Mouse (Mus musculus): ENCODE data around the gene Ifnab. TPM values are rescaled to one million over a fixed set of nuclear protein-coding genes. Genes with fewer than 3 reads are reported as not detected.
A peak's percentile ranks its signal among the peaks of the same experiment; 100 is the strongest.

Ifnab gene
- total RNA-seq (2014; rRNA removed) (not detected in 2 replicates), polyA plus RNA-seq (2012; rRNA removed) (not detected in 2 replicates)

DNA sequence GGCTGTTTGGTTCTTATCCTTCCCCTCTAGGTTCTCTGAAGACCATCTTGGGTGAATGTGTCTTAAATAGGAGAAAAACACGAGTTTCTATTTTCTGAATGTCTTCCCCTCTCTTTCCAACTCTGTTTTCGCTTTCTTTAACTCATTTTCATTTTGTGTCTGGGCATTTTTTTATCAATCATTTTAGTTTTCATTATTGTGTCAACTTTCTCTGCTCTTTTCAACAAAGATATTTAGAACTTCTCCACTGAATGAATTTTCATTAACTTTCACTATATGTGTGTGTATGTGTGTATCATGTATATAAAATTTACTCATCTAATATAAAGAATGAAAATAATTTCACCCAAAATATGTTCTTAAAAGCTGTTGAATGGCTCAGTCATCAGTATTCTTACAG, at the start of gene Ifnab:
Gene Ifnab (minus strand): TSS at position 101 of the 400 bp plus-strand sequence.
- TF ChIP-seq POLR2A (IDR thresholded peaks at IDR 0.05; ENCODE audit: extremely low read depth, insufficient read depth, low read length) = no peak
- no peak for TF ChIP-seq CTCF (IDR thresholded peaks at IDR 0.05; ENCODE audit: low read depth, low read length)
- H3K27ac ChIP-seq (replicated peaks; ENCODE audit: insufficient read depth, low read depth, low read length) = no peak within 1 kb of the TSS
- no peaks in the 10 kb centered on the region for H3K79me2 ChIP-seq (ENCODE audit: control insufficient read depth, insufficient read depth, low read length)
- H3K36me3 ChIP-seq (ENCODE audit: control insufficient read depth, insufficient read depth, low read length) = no peaks in the 10 kb centered on the region
- DNase-seq (ENCODE audit: extremely low read depth, low read depth, low spot score) = no peak
- H3K4me1 ChIP-seq (ENCODE audit: control insufficient read depth, insufficient read depth, low read length) = no peaks in the 10 kb centered on the region
- WGBS = 51% methylated on average over 2 of the region's 2 CpGs
- H3K4me3 ChIP-seq (ENCODE audit: insufficient read depth, low read depth, low read length) = no peak within 1 kb of the TSS
- H3K27me3 ChIP-seq (ENCODE audit: control insufficient read depth, insufficient read depth, low read length) = no peaks in the 10 kb centered on the region
- no peak within 1 kb of the TSS for H3K9ac ChIP-seq (ENCODE audit: low read depth, low read length)

DNA sequence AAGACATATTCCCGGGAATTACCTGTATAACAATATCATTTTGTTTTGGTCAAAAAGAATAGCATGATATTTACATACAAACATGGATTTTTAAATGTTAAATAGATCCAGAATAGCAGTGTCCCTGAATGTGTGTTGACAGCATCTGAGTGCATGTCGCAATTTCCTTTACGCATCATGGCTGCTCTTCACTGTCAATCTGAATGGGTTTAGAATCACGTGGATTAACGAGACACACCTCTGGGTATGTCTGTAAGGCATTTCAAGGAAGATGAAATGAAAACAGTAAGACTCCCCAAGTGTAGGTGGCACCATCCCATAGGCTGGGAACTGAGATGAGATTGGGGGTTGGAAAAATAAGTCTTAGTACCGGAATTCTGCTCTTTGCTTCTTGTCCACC, 47.9 kb upstream of the Ifnab start:
- WGBS = 79% methylated on average over 6 of the region's 6 CpGs
- TF ChIP-seq CTCF (IDR thresholded peaks at IDR 0.05; ENCODE audit: low read depth, low read length) = no peak
- no peak for TF ChIP-seq POLR2A (IDR thresholded peaks at IDR 0.05; ENCODE audit: extremely low read depth, insufficient read depth, low read length)
- Histone ChIP-seq H3K4me1 (ENCODE audit: control insufficient read depth, insufficient read depth, low read length) (no peaks in the 10 kb centered on the region), H3K79me2 (ENCODE audit: control insufficient read depth, insufficient read depth, low read length) (no peaks in the 10 kb centered on the region), H3K27ac (replicated peaks; ENCODE audit: insufficient read depth, low read depth, low read length) (no peak overlapping the region), H3K27me3 (ENCODE audit: control insufficient read depth, insufficient read depth, low read length) (no peaks in the 10 kb centered on the region), H3K4me3 (ENCODE audit: insufficient read depth, low read depth, low read length) (no peak overlapping the region), H3K36me3 (ENCODE audit: control insufficient read depth, insufficient read depth, low read length) (no peaks in the 10 kb centered on the region), H3K9ac (ENCODE audit: low read depth, low read length) (no peak overlapping the region)
- DNase-seq (ENCODE audit: extremely low read depth, low read depth, low spot score) = no peak

DNA sequence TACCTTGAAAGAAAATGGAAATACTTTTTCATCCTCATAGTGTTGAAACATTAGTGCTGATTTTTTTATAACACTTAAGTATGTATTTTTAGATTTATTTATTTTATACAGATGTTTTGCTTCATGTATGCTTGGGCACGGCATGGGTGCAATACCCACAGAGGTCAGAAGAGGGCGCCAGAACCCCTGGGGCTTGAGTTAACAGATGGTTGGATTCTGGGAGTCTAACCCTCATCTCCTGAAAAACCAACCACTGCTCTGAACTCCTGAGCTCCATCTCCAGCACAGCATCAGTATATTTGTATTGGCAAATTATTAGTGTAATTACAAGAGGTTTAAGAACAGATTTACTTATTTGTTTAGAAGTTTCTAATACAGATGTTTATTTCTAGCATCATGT, 47.3 kb upstream of the Ifnab start:
- Histone ChIP-seq H3K27ac (replicated peaks; ENCODE audit: insufficient read depth, low read depth, low read length) (no peak overlapping the region), H3K4me1 (ENCODE audit: control insufficient read depth, insufficient read depth, low read length) (no peaks in the 10 kb centered on the region), H3K27me3 (ENCODE audit: control insufficient read depth, insufficient read depth, low read length) (no peaks in the 10 kb centered on the region), H3K9ac (ENCODE audit: low read depth, low read length) (no peak overlapping the region), H3K36me3 (ENCODE audit: control insufficient read depth, insufficient read depth, low read length) (no peaks in the 10 kb centered on the region), H3K79me2 (ENCODE audit: control insufficient read depth, insufficient read depth, low read length) (no peaks in the 10 kb centered on the region), H3K4me3 (ENCODE audit: insufficient read depth, low read depth, low read length) (no peak overlapping the region)
- TF ChIP-seq POLR2A (IDR thresholded peaks at IDR 0.05; ENCODE audit: extremely low read depth, insufficient read depth, low read length) = no peak
- TF ChIP-seq CTCF (IDR thresholded peaks at IDR 0.05; ENCODE audit: low read depth, low read length) = peak; percentile 92
- peak; percentile 48 for DNase-seq (ENCODE audit: extremely low read depth, low read depth, low spot score)
- WGBS = 0% methylated on average over 2 of the region's 2 CpGs

DNA sequence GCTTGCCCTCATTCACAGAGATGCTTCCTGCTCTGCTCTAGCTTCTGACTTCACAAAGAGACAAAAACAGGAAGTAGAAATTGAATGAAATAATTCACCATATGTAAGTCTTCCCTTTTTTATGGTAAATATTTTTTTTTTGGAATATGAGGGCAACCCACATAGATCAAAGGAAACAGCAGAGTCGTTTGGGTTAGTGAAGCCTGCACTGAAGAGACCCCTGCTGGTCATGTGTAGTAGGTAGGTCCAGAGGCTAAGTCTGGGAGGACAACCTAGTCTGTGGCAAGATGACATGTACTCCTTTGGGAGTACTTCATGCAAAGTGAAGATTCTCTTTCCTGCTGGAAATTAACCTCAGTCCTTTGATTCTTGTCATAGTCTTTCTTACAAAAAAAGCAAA, 36.2 kb upstream of the Ifnab start:
- TF ChIP-seq CTCF (IDR thresholded peaks at IDR 0.05; ENCODE audit: low read depth, low read length) (peak; percentile 64; the same call in 1 of the 2 replicates), POLR2A (IDR thresholded peaks at IDR 0.05; ENCODE audit: extremely low read depth, insufficient read depth, low read length) (no peak)
- no peak overlapping the region for H3K27ac ChIP-seq (replicated peaks; ENCODE audit: insufficient read depth, low read depth, low read length)
- H3K36me3 ChIP-seq (ENCODE audit: control insufficient read depth, insufficient read depth, low read length) = no peaks in the 10 kb centered on the region
- no peaks in the 10 kb centered on the region for H3K4me1 ChIP-seq (ENCODE audit: control insufficient read depth, insufficient read depth, low read length)
- H3K4me3 ChIP-seq (ENCODE audit: insufficient read depth, low read depth, low read length) = no peak overlapping the region
- DNase-seq (ENCODE audit: extremely low read depth, low read depth, low spot score) = peak; percentile 52
- no peaks in the 10 kb centered on the region for H3K79me2 ChIP-seq (ENCODE audit: control insufficient read depth, insufficient read depth, low read length)
- WGBS = 0% methylated on average over 1 of the region's 1 CpGs
- H3K9ac ChIP-seq (ENCODE audit: low read depth, low read length) = no peak overlapping the region
- H3K27me3 ChIP-seq (ENCODE audit: control insufficient read depth, insufficient read depth, low read length) = no peaks in the 10 kb centered on the region

DNA sequence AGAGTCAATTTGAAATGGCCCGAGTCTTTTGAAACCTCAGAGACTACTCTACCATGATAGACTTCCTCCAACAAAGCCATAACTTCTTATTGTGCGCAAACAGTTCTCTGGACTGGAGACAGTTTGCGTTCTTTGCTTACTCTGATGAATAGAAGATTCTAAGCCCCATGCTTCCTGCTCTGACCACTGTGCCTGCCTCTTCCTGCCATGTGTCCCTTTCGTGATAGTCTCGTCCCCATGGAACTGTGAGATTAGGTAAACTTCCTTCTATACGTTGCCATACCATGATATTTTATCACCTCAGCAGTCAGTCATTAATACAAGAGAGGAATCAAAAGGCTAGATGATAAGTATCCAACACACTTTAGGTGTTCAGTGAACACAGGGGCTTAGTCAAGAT, 35.6 kb upstream of the Ifnab start:
- H3K9ac ChIP-seq (ENCODE audit: low read depth, low read length) = no peak overlapping the region
- H3K4me3 ChIP-seq (ENCODE audit: insufficient read depth, low read depth, low read length) = no peak overlapping the region
- no peaks in the 10 kb centered on the region for H3K27me3 ChIP-seq (ENCODE audit: control insufficient read depth, insufficient read depth, low read length)
- no peak overlapping the region for H3K27ac ChIP-seq (replicated peaks; ENCODE audit: insufficient read depth, low read depth, low read length)
- no peaks in the 10 kb centered on the region for H3K79me2 ChIP-seq (ENCODE audit: control insufficient read depth, insufficient read depth, low read length)
- H3K4me1 ChIP-seq (ENCODE audit: control insufficient read depth, insufficient read depth, low read length) = no peaks in the 10 kb centered on the region
- TF ChIP-seq POLR2A (IDR thresholded peaks at IDR 0.05; ENCODE audit: extremely low read depth, insufficient read depth, low read length) (no peak), CTCF (IDR thresholded peaks at IDR 0.05; ENCODE audit: low read depth, low read length) (no peak)
- no peak for DNase-seq (ENCODE audit: extremely low read depth, low read depth, low spot score)
- H3K36me3 ChIP-seq (ENCODE audit: control insufficient read depth, insufficient read depth, low read length) = no peaks in the 10 kb centered on the region
- WGBS = 75% methylated on average over 6 of the region's 6 CpGs

DNA sequence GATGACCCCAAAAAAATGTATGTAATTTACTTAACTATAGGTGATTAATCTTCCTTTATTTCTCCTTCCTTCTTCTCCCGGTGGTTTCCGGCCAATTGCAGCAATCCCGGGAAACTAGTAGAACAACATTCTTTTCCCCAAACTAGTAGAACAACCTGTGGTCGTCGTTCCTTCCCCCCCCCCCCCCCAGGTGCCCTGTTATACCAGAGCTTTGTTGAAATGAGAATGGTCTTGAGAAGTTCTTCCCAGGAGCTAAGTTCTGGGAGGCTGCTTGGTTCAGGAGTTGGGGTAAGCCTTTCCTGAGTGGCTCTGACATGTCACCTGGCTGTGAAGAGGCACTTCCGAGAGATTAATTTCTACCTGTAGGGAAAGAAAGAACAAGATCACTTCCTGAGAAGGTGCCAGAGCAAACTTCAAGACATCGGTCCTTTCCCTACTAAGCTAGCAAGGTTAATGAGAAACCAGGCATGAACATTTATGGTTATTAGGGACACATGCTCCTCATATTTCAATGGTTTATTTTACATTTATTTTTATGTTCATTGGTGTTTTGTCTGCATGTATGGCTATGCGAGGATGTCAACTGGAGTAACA, 32.4 kb upstream of the Ifnab start:
- Histone ChIP-seq H3K36me3 (ENCODE audit: control insufficient read depth, insufficient read depth, low read length) (peaks cover 7% of the 10 kb centered on the region), H3K4me1 (ENCODE audit: control insufficient read depth, insufficient read depth, low read length) (peaks cover 16% of the 10 kb centered on the region), H3K27me3 (ENCODE audit: control insufficient read depth, insufficient read depth, low read length) (no peaks in the 10 kb centered on the region), H3K27ac (replicated peaks; ENCODE audit: insufficient read depth, low read depth, low read length) (no peak overlapping the region), H3K9ac (ENCODE audit: low read depth, low read length) (no peak overlapping the region), H3K4me3 (ENCODE audit: insufficient read depth, low read depth, low read length) (no peak overlapping the region), H3K79me2 (ENCODE audit: control insufficient read depth, insufficient read depth, low read length) (peaks cover 12% of the 10 kb centered on the region; the same call in 1 of the 2 replicates)
- DNase-seq (ENCODE audit: extremely low read depth, low read depth, low spot score) = no peak
- 72% methylated on average over 8 of the region's 8 CpGs for WGBS
- TF ChIP-seq CTCF (IDR thresholded peaks at IDR 0.05; ENCODE audit: low read depth, low read length) (no peak), POLR2A (IDR thresholded peaks at IDR 0.05; ENCODE audit: extremely low read depth, insufficient read depth, low read length) (no peak)

Measured in liver, adult 2 months (tissue).